Mouse (Mus musculus): Measurements from ENCODE around the gene BC034090. TPM values are rescaled to one million over a fixed set of nuclear protein-coding genes. Genes with fewer than 3 reads are reported as not detected.

The BC034090 gene
- polyA plus RNA-seq, 1 experiment from 2014 or later, result 3.9 TPM

DNA sequence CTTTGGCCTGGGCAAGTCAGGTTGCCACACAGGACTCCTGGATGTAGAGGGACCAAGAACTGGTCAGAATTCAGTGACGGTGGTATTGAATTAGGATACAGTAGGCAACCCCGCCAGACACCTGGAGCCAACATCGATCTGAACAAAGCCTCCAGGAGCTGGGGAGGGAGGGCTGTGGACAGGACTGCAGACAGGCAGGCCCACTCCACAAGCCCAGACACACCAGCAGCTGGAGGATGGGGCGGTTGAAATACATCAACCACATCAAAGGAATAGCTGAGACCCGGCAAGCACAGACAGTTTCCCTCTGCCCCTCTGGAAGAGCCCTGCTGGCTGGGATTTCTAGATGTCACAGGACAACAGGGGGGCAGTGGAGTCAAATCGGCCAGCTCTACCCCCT lies 27.4 kb downstream of the BC034090 start:
- Histone ChIP-seq H3K27me3 (ENCODE audit: insufficient read depth, low read length) (no peaks in the 10 kb centered on the region), H3K4me2 (no peak overlapping the region), H3K27ac (ENCODE audit: low read depth) (peak overlapping the region; percentile 43; the same call in 1 of the 2 replicates), H3K4me1 (ENCODE audit: insufficient read depth) (peaks cover 24% of the 10 kb centered on the region), H3K36me3 (ENCODE audit: insufficient read depth) (peaks cover 9% of the 10 kb centered on the region; the same call in 1 of the 2 replicates), H3K9me3 (ENCODE audit: low read depth, low read length) (no peaks in the 10 kb centered on the region), H3K4me3 (ENCODE audit: low read depth, low read length) (no peak overlapping the region), H3K9ac (no peak overlapping the region)
- TF ChIP-seq CTCF (IDR thresholded peaks at IDR 0.05; ENCODE audit: low read depth), result no peak
- DNase-seq (no peak), ATAC-seq (ENCODE audit: insufficient read depth) (no peak)
- 37% methylated on average over 6 of the region's 6 CpGs for WGBS

DNA sequence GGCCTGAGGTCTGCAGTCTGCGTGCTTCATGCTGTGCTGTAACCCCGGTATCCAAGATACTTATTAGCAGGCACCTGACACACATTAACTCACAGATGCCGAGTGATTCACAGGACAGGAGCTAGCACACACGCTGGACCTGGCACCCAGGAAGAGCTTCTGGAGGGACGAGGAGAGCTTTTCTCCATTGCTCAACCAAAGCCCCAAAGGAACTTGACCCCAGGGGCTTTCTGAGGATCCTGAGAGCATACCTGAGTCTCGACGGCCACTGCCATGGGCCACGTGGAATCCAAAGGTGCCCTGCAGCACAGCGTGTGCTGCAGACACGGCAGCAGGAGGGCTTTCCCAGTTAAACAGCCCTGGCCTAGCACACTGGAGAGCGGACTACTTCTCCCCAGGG lies 27.9 kb downstream of the BC034090 start:
- WGBS, result 69% methylated on average over 11 of the region's 11 CpGs
- no peak for ATAC-seq (ENCODE audit: insufficient read depth)

DNA sequence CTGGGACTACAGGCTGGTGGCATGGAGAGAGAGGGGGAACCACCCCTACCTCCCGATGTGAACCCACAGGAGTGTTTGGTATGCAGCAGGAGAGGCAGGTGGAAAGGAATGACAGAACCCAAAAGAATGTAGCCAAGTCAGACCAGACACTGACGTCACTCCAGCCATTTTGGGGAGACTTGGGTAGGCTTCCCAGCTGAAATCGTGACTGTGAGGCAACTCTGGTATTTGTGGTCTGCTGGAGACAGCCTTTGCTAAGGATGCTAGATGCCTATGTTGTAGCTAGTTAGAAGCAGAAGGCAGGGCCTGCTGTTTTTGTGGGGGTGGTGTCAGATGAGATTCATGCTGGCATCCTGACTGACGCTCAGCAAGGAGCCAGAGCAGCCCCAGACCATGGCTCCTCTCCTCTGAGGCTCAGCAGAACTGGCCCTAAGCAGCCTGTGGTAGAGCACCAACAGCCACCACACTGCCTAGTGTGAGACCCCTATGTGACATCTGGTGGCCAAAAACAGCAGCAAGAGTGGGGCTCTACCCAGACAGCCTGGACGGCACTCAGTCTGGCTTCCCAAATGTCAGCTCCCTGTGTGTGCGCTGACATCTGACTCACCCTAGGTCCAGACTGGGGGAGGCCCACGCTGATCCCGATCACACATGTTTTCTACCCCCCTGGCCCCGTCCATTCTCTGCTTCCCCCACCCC lies 29.0 kb downstream of the BC034090 start:
- 34% methylated on average over 9 of the region's 9 CpGs for WGBS
- peaks cover 30% of the 10 kb centered on the region for H3K4me1 ChIP-seq (ENCODE audit: insufficient read depth)
- H3K9ac ChIP-seq, result no peak overlapping the region
- H3K36me3 ChIP-seq (ENCODE audit: insufficient read depth), result peaks cover 9% of the 10 kb centered on the region; the same call in 1 of the 2 replicates
- peak; percentile 67 for TF ChIP-seq CTCF (IDR thresholded peaks at IDR 0.05; ENCODE audit: low read depth)
- H3K9me3 ChIP-seq (ENCODE audit: low read depth, low read length), result no peaks in the 10 kb centered on the region
- DNase-seq (peak; percentile 68), ATAC-seq (ENCODE audit: insufficient read depth) (peak; percentile 7; the same call in 1 of the 2 replicates)
- no peaks in the 10 kb centered on the region for H3K27me3 ChIP-seq (ENCODE audit: insufficient read depth, low read length)
- H3K4me2 ChIP-seq, result no peak overlapping the region
- peak overlapping the region; percentile 30; the same call in 1 of the 2 replicates for H3K27ac ChIP-seq (ENCODE audit: low read depth)
- H3K4me3 ChIP-seq (ENCODE audit: low read depth, low read length), result no peak overlapping the region

More for the DNA sequence above, 27.9 kb downstream of the BC034090 start:
- no peak overlapping the region for H3K9ac ChIP-seq
- H3K4me3 ChIP-seq (ENCODE audit: low read depth, low read length), result no peak overlapping the region
- no peaks in the 10 kb centered on the region for H3K27me3 ChIP-seq (ENCODE audit: insufficient read depth, low read length)
- no peaks in the 10 kb centered on the region for H3K9me3 ChIP-seq (ENCODE audit: low read depth, low read length)
- DNase-seq, result no peak
- no peak overlapping the region for H3K4me2 ChIP-seq
- peak overlapping the region; percentile 43; the same call in 1 of the 2 replicates for H3K27ac ChIP-seq (ENCODE audit: low read depth)
- H3K36me3 ChIP-seq (ENCODE audit: insufficient read depth), result peaks cover 9% of the 10 kb centered on the region; the same call in 1 of the 2 replicates
- no peak for TF ChIP-seq CTCF (IDR thresholded peaks at IDR 0.05; ENCODE audit: low read depth)
- peaks cover 25% of the 10 kb centered on the region for H3K4me1 ChIP-seq (ENCODE audit: insufficient read depth)

DNA sequence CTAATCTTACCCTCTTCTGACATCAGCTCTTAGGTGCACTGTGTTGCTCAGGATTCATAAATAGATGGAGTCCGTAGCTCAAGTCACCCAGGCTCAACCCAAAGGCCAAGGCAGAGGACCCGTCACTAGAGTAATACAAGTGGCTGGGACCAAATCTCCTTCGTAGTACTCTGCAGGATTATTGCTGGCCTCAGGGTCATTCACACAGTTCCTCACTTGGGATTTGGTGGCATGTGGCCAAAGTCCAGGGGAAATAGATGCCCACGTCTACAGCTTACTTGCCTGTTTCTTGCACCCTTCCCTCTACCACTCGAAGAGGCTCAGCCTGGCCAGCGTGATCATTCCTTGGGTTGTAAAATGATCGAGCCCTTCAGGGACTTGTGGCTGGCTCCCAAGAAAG lies 30.3 kb downstream of the BC034090 start:
- Histone ChIP-seq H3K27ac (ENCODE audit: low read depth) (peak overlapping the region; percentile 93; the same call in 1 of the 2 replicates), H3K4me3 (ENCODE audit: low read depth, low read length) (no peak overlapping the region), H3K9me3 (ENCODE audit: low read depth, low read length) (no peaks in the 10 kb centered on the region), H3K36me3 (ENCODE audit: insufficient read depth) (peaks cover 9% of the 10 kb centered on the region; the same call in 1 of the 2 replicates), H3K9ac (no peak overlapping the region), H3K4me1 (ENCODE audit: insufficient read depth) (peaks cover 32% of the 10 kb centered on the region), H3K27me3 (ENCODE audit: insufficient read depth, low read length) (no peaks in the 10 kb centered on the region), H3K4me2 (no peak overlapping the region)
- ATAC-seq (ENCODE audit: insufficient read depth) (no peak), DNase-seq (no peak)
- no peak for TF ChIP-seq CTCF (IDR thresholded peaks at IDR 0.05; ENCODE audit: low read depth)
- 70% methylated on average over 7 of the region's 7 CpGs for WGBS

DNA sequence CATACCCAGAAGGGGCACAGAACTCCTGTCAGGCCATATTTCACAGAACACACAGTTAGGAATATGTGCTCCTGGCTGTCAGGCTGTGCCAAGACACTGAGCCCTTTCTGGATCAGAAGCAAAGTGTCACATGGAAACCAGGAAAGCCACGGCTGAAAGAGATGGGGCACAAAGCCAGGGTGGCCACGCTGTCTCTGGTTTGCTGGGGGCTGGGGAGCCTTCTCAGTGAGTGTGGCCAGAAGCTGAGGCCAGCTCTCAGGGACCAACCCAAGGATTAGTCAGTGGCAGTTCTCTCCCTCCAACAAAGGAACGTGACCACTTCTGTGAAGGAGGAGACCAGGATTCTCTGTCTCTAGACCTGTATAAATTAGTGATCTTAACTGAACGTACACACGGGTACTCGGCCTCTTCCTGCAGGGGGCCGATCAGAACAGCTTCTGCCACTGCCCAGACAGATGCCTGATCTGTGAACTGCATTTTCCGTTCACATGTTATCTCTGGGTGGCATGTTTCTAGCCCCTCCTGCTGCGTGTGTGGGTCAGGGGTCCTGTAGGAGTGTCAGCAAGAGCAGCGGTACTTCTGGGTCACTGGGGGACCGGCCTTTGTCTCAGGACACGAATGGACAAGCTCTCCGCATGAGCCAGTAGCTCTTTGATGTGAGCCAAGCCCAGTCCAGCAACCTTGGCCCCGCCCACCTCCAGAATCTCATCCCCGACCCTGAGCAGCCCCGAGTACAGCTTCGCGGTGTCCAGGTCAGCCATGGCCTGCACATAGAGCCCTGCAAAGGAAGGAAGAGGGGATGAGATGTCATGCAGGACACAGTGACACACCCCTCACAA lies 31.1 kb downstream of the BC034090 start:
- DNase-seq (peak; percentile 79), ATAC-seq (ENCODE audit: insufficient read depth) (peak; percentile 62)
- Histone ChIP-seq H3K9me3 (ENCODE audit: low read depth, low read length) (no peaks in the 10 kb centered on the region), H3K27me3 (ENCODE audit: insufficient read depth, low read length) (no peaks in the 10 kb centered on the region), H3K4me1 (ENCODE audit: insufficient read depth) (peaks cover 32% of the 10 kb centered on the region), H3K36me3 (ENCODE audit: insufficient read depth) (peaks cover 9% of the 10 kb centered on the region; the same call in 1 of the 2 replicates), H3K9ac (peak overlapping the region; percentile 26), H3K4me2 (peak overlapping the region; percentile 33), H3K27ac (ENCODE audit: low read depth) (peak overlapping the region; percentile 93), H3K4me3 (ENCODE audit: low read depth, low read length) (no peak overlapping the region)
- TF ChIP-seq CTCF (IDR thresholded peaks at IDR 0.05; ENCODE audit: low read depth), result peak; percentile 20; the same call in 1 of the 2 replicates
- 16% methylated on average over 18 of the region's 18 CpGs for WGBS

DNA sequence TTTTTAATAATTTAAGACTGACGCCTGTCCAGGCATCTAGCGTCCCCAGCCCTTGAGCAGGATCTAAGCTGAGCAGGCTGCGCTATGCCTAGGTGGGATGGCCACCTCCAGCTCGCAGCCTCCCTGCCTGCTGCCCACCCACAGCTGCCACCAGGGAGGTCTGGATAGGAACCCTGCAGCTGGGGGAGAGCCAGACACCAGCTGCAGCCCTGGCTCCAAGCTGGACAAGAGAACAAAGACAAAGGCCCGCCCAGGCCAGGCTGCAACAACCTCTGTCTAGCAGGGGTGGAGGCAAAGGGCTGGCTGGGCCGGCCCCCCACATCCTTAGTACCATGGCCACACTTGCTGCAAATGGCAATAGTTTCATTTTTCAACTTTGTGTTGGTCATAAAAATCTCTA lies 31.8 kb downstream of the BC034090 start:
- H3K9me3 ChIP-seq (ENCODE audit: low read depth, low read length), result no peaks in the 10 kb centered on the region
- peaks cover 32% of the 10 kb centered on the region for H3K4me1 ChIP-seq (ENCODE audit: insufficient read depth)
- no peaks in the 10 kb centered on the region for H3K27me3 ChIP-seq (ENCODE audit: insufficient read depth, low read length)
- DNase-seq (peak; percentile 88), ATAC-seq (ENCODE audit: insufficient read depth) (peak; percentile 87)
- TF ChIP-seq CTCF (IDR thresholded peaks at IDR 0.05; ENCODE audit: low read depth), result no peak
- WGBS, result 19% methylated on average over 6 of the region's 6 CpGs
- peak overlapping the region; percentile 16; the same call in 1 of the 2 replicates for H3K4me2 ChIP-seq
- peak overlapping the region; percentile 27; the same call in 1 of the 2 replicates for H3K9ac ChIP-seq
- peaks cover 10% of the 10 kb centered on the region for H3K36me3 ChIP-seq (ENCODE audit: insufficient read depth)
- no peak overlapping the region for H3K4me3 ChIP-seq (ENCODE audit: low read depth, low read length)
- peak overlapping the region; percentile 93 for H3K27ac ChIP-seq (ENCODE audit: low read depth)
